Mouse (Mus musculus) thymus, postnatal 10 days (tissue): ENCODE data around the gene Lurap1l.
"Not testable (repeated sequence)": the region's sequence is repeated elsewhere in the genome, so short reads cannot be mapped to it uniquely, and the experiment has no call there.

Experiments
- DNase-seq, 2 experiments: peaks; one replicate each; pipeline ENCODE4 v3.0.0; 2021; ENCODE audit warnings: low spot score in 2 of 2

Gene Lurap1l

DNA sequence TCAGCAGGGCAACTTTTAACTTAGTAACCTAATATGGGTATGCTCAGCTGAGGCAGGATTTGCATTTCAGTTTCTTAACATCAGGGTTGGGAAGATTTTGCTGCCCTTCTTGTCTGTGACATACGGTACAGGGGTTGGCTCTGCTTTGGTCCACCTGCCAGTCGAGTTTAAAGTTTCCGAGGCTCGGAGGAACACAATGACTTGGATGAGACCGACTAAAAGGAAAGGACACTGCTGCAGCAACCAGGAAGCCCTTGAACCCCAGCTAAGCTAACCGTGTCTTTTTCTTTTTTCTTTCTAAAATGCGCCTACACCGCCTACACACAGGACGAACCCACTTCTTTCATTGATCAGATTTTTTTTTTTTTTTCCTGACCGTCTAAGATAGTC, at the start of gene Lurap1l:
Gene Lurap1l (plus strand): TSS at position 166 of the 390 bp plus-strand sequence.
- DNase-seq = no peak

DNA sequence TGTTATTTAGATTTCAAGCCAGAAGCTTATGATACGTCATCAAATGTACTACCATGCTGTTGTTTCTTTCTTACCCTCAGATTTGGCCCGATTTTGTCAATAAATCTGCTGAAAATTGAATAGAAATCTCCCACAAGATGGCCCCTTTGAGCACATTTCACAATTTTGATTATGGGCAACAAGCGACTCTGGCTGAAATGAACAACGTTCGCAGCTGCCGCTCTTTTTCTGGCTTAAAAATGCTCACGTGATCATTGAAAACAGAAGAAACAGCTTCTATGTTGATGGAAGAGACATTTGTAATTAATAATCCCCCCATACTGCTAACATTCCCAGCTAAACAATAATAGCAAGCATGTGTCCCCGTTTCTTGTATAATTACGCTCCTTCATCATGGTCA, 47.5 kb upstream of the Lurap1l start:
- DNase-seq = no peak

DNA sequence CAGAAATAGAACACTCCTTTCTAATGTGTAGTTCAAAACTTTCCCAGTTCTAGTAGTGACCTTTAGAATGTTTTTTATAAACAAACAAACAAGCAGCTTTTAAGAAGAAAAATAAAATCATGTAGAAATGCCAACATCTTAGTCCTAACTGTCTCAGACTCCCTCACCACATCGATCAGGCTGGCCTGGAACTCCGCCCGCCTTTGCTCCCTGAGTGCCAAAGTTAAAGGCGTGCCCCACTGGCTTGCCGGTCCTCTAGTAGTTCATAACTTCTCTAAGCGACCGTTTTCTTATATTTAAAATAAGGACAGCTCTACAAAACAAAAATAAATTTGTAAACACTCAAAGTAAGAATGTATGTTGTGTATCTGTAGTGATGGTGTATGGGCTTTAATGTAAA, 46.5 kb upstream of the Lurap1l start:
- no peak for DNase-seq

DNA sequence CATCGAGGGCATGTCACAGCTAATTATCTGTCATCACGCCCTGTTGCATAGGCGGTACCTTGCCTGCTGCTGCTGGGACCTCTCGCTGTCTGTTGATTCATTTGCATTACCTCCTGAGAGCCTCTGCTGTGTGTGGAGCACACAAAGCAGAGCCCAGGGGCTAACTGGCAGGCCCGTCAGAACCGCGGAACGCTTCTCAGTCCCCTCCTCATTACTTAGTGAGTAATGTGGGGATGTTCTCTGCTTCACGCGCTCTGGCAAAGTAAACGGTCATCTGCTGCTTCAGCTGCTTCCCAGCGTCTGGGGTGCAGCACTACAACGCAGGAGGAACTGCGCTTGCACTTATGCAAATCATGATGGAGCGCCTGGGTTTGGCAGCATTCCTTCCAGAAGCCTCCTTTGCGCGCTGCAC, 45.9 kb upstream of the Lurap1l start:
- no peak for DNase-seq

DNA sequence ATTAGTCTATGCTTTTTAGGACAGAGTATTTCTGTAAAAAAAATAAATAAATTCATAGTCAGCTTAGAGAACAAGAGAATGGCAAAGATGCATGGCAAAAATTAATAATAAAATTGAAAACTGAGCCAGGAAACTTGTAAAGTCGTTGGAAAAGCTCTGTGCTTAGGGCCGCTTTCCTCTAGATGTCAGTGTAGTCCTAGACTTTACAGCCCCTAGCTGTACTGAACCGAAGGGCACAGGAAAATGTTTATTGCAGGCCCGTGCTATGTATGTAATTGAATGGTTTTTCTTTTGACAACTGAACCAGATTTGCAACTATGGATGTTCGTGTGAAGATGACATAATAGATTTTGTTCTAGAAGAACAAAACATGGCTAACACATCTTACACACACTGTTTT, 44.4 kb upstream of the Lurap1l start:
- no peak for DNase-seq

DNA sequence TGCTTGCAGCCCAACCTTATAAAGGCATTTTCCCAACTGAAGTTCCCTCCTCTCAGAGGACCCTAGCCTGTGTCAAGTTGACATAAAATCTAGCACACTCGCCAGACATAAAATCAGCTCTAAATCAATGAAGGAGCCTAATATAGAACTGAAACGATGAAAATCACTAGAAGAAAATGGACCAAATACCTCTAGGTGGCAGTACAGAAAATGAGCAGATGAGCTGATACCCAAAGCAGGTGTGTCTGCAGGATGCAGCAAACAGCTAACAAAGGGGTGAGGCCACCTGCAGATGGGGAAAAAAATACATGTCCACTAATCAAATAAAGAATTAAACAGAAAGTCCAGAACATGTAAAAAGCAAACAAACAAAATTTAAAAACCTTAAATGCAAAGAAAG, 40.8 kb upstream of the Lurap1l start:
- no peak for DNase-seq

DNA sequence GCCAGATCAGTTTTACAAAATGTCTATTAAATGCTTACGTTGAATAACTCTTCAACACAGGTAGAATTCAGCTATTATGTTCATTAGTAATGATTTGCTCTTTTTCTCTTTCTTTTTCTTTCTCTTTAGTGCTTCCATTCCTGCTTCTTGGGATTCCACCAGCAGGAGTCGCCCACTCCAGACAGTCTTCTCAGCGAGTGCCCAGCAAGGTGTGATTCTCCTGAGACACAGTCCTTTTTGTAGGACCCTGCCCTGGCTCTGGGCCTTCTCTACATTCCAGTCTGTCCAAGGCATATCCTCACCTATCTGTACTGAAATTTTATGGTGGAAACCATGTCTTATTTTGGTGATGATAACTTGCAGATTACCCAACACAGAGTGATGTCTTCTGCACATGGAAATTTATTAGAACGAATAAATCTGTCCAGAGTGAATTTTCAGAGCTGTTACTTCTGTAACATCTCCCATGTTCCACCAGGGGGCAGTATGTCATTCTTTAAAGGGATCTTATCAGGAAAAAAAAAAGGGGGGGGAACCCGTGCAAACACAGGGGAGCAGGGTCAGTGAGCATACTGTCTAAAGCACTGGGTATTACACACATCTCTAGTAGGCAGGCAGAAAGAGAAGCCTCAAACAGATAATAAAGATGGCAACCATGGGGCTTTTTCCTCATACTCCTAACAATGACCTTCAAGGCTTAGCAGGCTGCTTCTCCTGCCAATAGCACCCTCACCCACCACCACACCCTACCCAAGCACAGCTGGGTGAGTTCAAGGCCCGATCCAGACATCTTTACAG, 37.4 kb upstream of the Lurap1l start:
- DNase-seq = no peak

DNA sequence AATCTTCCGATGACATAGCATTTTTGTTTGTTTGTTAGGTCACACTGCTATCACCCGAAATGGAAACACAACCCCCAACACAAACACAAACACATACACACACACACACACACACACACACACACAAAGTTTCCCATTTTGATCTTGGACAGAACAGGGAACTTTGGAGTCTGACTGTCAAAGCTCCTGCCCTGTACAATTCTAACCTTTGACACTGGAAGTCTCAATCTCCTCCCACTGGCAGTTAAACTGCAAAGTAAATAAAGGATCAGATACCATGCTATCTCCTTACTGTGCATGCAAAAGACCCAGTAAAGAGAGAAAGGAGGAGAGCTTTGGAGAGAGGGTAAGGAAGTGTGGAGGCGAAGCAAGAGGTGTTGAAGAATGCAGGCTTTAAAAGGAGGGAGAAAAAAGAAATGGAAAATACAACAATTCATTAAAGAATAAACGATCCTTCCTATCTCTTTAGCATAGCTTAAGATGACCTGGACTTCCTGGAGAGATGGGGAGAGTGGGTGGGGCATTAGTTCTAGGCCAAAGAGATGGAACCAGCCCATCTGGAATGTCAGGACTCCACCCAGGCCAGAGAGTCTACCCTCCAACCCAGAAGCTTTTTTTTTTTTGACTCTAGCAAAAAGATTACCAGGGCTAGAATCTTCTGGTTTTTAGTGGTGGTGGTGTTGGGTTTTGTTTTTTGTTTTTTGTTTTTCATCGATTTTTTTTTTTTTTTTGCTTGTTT, 36.2 kb upstream of the Lurap1l start:
- DNase-seq = no peak

DNA sequence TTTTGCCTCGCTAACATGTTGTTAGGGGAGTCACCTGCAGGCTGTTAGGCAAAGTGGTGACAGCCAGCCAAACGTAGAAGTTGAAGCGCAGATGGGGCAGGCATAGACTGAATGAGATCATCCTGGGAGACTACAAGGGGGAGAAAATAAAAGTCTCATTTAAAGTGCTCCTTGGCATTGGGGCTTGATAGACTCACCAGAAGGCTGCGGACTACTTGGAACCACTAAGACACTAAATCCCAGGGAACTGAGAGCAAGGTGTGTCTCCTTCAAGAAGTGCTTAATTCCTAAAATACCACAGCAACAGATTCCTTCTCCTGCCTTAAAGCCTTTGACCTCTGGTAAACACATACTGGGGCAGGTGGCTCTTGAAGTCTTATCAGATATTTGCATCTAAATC, 35.4 kb upstream of the Lurap1l start:
- DNase-seq = no peak

DNA sequence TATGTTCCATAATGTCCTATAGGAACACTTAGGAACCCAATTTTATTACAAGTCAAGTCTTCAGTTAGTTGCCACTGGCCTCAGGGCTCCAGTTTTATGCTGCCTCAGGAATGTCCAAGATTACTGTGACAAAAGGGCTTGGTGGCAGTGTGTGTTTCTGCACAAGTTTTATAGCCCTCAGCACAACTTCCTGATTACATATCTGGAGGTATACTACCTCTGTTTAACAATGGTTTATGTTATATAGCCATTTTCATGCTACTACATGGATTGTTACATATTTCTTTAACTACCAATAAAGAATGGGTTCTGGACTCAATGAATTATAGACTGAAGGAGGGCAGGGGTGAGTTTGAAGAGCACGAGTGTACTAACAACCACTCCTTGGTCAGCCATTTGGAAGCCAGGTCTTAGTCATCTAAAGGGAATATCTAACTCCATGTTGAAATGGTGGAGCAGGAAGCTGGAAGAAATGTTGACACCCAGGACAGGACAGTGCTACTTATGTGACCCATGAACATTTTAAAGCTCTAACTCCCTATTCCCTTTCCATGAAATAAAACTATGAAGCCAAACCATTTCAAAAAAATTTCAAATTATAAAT, 28.3 kb upstream of the Lurap1l start:
- DNase-seq = no peak

DNA sequence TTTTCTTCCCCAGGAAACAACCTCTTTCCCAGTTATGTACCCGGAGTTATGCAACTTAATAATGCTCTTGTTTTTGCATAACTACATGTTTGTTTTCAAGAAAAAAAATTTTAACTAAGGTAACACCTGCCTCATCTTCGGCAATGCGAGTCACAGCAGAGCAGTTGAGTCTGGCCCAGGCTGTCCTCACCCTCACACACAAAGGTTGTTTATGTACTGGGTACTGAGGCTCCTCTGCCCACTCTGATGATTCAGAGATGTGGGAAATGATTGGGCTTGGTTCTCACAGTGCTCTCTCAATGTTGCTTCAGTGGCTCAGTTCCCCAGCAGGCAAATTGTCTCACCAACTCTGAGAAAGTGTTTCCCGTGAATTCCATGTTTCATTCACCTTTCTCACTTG, 23.8 kb upstream of the Lurap1l start:
- no peak for DNase-seq

DNA sequence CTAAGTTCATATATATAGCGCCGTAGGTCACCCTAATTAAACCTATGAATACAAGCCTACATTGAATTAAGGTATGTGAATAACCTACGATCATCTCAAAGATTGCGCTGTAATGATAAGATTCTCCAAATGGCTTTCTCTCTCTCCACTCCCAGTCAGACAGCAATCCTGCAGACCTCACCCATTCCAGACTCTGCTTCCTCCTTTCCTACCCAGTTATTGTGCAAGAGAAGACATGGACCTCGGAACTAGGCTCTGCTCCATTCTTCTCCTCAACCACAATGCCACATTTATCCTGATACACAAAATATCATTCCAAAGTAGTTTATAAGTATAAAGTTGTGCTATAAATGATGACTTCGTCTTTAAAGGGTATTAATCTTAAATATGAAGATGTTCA, 19.4 kb upstream of the Lurap1l start:
- no peak for DNase-seq

DNA sequence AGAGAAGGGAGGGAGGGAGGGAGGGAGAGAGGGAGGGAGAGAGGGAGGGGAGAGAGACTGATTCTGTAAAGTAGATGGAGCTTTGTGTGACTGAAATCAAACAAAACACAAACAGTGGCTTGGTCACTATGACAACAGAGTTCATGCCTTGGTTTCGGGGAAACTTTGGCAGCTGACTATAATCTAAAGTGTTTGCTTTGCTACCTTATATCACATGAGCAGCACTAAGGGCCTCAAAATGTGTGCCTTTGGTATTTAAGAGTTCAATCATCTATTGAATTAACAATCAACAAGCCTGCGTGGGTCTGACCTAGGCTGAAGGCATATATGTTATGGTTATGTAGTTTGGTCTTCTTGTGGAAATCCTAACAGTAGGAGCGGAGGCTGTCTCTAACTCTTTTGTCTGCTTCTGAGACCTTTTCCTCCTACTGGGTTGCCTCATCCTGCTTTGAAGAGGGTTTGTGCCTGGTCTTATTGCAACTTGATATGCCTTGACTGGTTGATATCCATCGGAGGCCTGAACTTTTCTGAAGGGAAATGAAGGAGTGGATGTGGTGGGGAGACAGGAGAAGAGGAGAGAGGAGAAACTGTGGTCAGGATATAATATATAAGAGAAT, 15.1 kb upstream of the Lurap1l start:
- no peak for DNase-seq

DNA sequence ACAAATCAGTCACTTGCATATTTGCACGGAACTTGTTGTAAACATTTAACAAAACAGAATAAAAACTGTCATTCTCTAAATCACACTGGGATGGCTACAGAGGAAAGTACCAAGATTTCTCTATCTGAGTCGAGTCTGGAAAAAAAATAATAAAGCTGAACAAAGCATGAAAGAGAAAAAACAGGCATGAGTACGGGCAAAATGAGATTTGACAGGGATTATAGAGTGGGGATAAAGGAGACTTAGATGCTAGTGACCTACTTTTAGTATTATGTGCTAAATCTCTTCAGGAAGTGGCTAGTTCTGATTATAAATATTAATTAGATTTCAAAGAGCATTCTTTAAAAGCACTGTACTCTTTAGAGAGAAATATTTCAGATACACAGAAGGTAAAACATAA, 3.7 kb upstream of the Lurap1l start:
- no peak for DNase-seq

DNA sequence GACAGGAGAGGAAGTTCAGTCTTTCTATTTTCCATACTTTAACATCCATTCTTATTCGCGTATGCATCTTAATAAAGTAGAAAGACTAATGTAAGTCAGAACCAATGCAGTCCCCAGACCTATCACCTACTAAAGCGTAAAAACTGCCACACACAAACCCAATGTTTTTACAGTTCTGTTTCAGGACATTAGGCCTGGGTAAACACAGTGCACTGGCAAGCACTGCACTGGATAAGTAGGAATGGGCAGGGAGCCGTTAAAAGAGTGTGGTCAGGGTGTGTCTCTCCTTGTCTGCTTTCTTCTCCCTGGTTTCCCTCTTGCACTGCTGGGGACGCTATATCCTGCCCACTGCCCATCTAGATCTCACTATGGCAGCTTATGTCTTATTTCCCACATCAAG, 2.5 kb upstream of the Lurap1l start:
- no peak for DNase-seq

DNA sequence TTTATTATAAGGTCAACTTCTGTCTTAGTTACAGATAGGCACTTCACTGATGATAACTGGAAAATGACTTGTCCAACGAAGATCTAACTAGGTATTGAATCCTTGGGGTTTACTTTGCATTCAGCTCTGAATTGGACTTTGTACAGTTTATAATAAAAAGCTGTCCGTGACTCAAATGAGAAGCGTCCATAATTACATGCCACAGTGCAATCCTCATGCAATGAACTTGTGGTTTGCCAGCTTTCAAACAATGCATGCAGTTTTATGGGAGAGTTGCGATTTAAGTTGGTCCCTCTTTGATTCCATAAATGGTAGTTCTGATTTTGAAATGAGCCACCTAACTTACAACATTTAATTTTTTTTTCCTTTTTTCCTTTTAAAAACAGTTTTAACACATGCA, 1.5 kb upstream of the Lurap1l start:
- no peak for DNase-seq

DNA sequence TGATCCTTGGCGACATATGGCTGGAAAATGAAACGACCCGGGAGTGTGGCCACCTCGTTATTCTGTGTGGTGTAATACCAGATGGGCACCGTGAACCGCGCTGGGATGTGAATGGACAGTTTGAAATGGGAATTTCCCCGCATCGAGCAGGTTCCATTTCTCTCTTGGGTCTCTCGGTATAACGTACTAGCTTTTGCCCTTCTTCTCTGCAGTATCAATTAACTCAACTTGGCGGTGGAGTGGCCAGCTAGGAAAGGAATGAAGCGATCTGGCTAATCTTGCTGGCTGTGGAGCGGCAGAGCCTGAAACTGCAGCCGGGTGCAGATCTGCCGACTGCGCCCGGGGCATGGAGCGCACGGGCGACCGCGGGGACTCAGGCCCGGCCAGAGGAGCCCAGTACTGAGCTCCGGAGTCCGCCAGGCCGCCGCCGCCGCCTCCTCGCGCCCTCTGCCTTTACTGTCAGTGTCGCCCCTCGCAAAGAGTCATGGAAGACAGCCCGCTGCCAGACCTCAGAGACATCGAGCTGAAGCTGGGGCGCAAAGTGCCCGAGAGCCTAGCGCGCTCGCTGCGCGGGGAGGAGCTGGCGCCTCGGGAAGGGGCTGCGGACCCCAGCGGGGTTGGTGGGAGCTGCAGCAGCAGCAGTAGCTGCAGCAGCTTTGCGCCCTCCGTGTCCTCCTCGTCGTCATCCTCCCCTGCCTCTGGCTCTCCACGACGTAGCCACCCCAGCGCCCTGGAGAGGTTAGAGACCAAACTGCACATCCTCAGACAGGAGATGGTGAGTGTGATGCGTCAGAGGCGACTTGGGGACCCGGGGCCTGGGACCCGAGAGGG, 640 bp downstream of the Lurap1l start:
- DNase-seq = no peak

DNA sequence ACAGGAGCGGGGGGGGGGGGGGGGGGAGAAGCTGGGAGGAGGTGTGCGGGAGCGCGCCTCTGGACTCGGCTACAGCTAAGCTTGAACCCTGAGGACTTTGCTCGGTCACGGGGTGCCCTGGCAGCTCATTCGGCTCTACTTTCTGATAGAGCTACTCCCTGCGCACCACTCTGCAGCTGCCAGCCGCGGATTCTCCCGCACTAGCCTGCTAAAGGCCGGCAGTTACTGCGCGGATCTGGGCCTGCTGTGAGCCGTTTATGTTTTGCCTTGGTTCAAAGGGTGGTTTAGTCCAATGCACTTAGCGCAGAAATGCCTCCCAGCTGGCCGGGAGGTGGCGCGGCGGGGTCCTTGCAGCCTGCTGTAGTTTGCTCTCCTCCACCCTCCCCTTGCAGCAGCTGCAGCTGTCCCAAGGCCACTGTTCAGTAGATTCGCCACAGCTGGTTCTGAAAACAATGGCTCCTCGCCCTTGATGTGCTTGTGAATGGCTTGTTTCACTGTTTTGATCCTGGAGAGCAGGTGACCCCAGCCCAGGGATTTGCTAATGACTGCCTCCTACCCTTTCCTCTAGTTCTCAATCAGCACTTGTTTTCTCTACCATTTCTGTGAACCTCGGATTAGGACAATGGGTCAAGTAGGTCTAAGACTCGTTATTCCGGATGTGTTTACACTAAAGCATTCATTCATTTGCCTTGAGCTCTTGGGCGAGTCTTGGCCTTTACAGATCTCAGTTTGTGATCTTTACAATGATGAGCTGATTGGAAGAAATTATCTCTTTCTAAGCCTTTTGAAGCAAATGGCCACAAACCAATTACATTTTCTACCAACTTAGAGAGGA, 1.5 kb downstream of the Lurap1l start:
- DNase-seq = no peak

DNA sequence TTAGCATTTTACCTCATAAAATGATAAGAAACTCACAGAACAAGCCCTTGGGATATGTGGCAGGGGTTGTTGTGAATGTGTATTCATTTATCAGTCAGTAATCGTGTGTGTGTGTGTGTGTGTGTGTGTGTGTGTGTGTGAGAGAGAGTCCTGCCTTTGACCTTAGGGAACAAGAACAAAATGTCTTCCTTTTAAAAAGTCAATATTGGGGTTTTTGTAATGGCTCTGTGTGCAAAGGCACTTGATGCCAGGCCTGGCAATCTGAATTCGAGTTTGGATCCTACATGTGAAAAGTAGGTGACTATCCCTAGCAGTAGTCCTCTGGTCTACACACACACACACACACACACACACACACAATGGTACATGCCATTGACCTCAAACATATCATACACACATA, 4.8 kb downstream of the Lurap1l start:
- DNase-seq = no peak

DNA sequence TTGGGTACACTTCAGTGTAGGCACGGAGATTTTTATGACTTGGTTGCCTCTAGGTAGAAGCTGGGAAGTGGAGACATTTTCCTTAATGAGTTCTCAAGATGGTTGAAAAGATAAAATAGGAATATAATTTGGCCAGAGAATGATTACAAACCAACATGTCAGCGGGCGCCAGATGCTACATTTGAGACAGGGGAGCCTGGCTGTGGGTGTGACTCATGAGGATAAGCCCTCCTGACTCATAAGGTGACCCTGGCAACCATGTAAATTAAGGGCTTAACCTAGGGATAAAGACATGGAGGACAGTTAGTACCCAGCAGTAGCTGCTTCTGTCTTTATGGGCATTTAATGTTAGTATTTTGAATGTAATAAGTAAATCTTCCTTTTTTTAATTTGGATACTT, 6.2 kb downstream of the Lurap1l start:
- no peak for DNase-seq

DNA sequence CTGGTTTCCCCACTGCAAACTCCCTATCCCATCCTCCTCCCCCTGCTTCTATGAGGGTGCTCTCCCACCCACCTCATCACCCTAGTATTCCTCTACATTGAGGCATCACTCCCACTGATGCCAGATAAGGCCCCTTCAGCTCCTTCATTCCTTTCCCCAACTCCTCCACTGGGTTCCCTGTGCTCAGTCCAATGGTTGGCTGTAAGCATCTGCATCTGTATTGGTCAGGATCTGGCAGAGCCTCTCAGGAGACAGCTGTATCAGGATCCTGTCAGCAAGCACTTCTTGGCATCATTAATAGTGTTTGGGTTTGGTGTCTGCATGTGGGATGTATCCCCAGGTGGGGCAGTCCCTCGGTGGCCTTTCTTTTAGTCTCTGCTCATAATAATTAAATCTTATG, 6.7 kb downstream of the Lurap1l start:
- not testable (repeated sequence) for DNase-seq
